Mouse (Mus musculus) liver, embryonic 16.5 days (tissue): ENCODE measurements around the gene Lcmt1. TPM values are rescaled to one million over a fixed set of nuclear protein-coding genes. Genes with fewer than 3 reads are reported as not detected.

Experiments used
- ATAC-seq: fragments of 200-750 bp; cut with Nextera tagmentation; 2 replicates; pipeline ENCODE4 v1.8.0; 2017; ENCODE audit warnings: low read depth, mild to moderate bottlenecking, moderate number of reproducible peaks, moderate library complexity
- H3K27ac ChIP-seq: fragments of 300-500 bp; sonication (generic); 2 replicates; pipeline ENCODE4 v1.5.1; 2014; ENCODE audit warnings: mild to moderate bottlenecking, low read length
- H3K27me3 ChIP-seq: fragments of 300-500 bp; sonication (generic); 2 replicates; pipeline ENCODE4 v1.6.1; 2014; ENCODE audit warnings: low read depth, low read length, mixed read lengths; ENCODE audit not compliant: control insufficient read depth, insufficient read depth
- H3K36me3 ChIP-seq: fragments of 300-500 bp; sonication (generic); 2 replicates; pipeline ENCODE4 v1.6.1; 2014; ENCODE audit warnings: mild to moderate bottlenecking; ENCODE audit not compliant: control insufficient read depth, insufficient read depth
- H3K4me1 ChIP-seq: fragments of 300-500 bp; sonication (generic); 2 replicates; pipeline ENCODE4 v1.6.1; 2014; ENCODE audit warnings: low read depth, low read length, mixed read lengths; ENCODE audit not compliant: control insufficient read depth
- H3K4me2 ChIP-seq: fragments of 300-500 bp; sonication (generic); 2 replicates; pipeline ENCODE4 v1.6.1; 2014; ENCODE audit warnings: low read depth, low read length, mixed read lengths
- H3K4me3 ChIP-seq: fragments of 300-500 bp; sonication (generic); 2 replicates; pipeline ENCODE4 v1.5.1; 2014; ENCODE audit warnings: low read depth, mild to moderate bottlenecking, low read length
- H3K9ac ChIP-seq: fragments of 300-500 bp; sonication (generic); 2 replicates; pipeline ENCODE4 v1.6.1; 2014; ENCODE audit warnings: low read depth, low read length
- H3K9me3 ChIP-seq: fragments of 300-500 bp; sonication (generic); replicated peaks from 2 replicates; pipeline ENCODE4 v1.6.1; 2016; ENCODE audit warnings: low read length; ENCODE audit not compliant: control insufficient read depth
- WGBS: fragments of 180-500 bp; shearing (Covaris S2); extraction: QIAGEN DNeasy Blood & Tissue Kit; methylation state at CpG from one replicate; pipeline ENCODE4 v1.1.7; 2014; ENCODE audit not compliant: insufficient replicate concordance; 5-methylcytosine and 5-hydroxymethylcytosine counted together
- polyA plus RNA-seq: library from polyadenylated mRNA; unstranded; fragments of >200 nt; fragmentation: Nextera tagmentation; extraction: Ambion mirVana; gene quantifications from 2 replicates; pipeline ENCODE4 v1.2.1, GENCODE M21; 2015

Lcmt1 gene
- polyA plus RNA-seq, 1 experiment from 2014 or later = 18.4 TPM

DNA sequence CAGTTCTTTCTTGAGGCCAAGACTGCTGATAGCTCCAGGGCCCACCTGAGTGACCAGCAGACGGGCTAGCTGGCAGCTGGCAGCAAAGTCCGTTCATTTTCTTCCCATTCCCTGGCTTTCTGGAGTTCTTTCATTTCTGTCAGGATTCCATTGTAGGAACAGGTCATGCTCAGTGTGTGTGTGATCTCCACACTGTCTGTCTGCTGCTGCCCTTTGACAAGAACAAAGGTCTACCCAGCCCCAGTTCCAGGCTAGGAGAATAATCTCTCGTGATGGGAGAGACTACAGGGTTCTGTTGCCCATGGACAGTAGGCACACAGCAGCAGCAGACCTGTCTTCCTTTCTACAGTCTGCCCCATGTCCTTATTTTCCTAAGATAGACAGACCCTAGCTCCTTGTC, 48.1 kb downstream of the Lcmt1 start:
- Histone ChIP-seq H3K27ac (peak overlapping the region; percentile 9; the same call in 1 of the 2 replicates), H3K36me3 (no peaks in the 10 kb centered on the region; the same call in 1 of the 2 replicates), H3K4me3 (no peak overlapping the region), H3K27me3 (no peaks in the 10 kb centered on the region), H3K9ac (no peak overlapping the region; the same call in 1 of the 2 replicates), H3K9me3 (no peaks in the 10 kb centered on the region), H3K4me2 (no peak overlapping the region), H3K4me1 (no peaks in the 10 kb centered on the region)
- 65% methylated on average over 3 of the region's 3 CpGs for WGBS
- ATAC-seq = no peak

DNA sequence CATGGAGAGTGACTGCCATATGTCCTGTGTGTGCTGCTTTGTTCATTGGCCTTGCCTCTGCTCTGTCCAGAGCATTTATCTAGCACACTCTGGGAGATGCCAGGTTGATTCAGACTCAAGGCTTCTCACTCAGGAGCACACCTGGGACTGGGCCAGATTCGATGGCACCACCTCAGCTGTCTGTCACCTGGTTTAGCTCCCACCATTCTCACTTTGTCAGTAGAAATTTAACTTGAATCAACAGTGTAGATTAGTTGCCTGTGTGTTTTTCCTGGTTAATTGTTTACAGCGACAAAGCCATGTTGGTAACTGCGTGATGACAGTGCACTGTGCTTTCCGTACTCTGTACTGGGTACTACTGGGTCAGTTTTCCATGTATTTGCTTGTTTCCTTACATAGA, 50.4 kb downstream of the Lcmt1 start:
- peak overlapping the region; percentile 73 for H3K27ac ChIP-seq
- WGBS = 75% methylated on average over 4 of the region's 4 CpGs
- no peaks in the 10 kb centered on the region; the same call in 1 of the 2 replicates for H3K4me1 ChIP-seq
- H3K9ac ChIP-seq = no peak overlapping the region
- H3K36me3 ChIP-seq = no peaks in the 10 kb centered on the region
- no peaks in the 10 kb centered on the region for H3K9me3 ChIP-seq
- H3K4me2 ChIP-seq = no peak overlapping the region
- no peak overlapping the region for H3K4me3 ChIP-seq
- H3K27me3 ChIP-seq = no peaks in the 10 kb centered on the region
- peak; percentile 78 for ATAC-seq

DNA sequence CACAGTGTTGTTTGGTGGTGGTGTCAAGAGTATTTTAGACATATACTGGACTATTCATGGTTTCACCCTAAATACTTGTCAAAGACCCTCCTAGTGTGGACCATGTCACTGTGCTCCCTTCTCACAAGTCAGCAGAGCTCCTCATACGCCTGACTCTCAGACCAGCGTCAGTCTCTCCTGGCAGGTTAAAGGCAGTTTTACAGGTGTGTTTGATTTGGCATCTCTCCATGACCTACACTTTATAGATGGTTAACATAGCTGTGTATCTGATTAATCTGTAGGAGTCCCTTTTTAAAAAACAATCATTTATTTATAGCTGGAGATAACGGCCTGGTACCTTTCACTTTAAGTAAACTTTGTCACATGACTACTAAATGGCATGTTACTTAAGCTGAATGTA, 52.4 kb downstream of the Lcmt1 start:
- no peak overlapping the region for H3K4me3 ChIP-seq
- H3K27ac ChIP-seq = no peak overlapping the region
- no peak for ATAC-seq
- H3K9ac ChIP-seq = no peak overlapping the region
- H3K9me3 ChIP-seq = no peaks in the 10 kb centered on the region
- 75% methylated on average over 3 of the region's 3 CpGs for WGBS
- H3K4me2 ChIP-seq = no peak overlapping the region
- no peaks in the 10 kb centered on the region for H3K27me3 ChIP-seq
- no peaks in the 10 kb centered on the region; the same call in 1 of the 2 replicates for H3K4me1 ChIP-seq
- H3K36me3 ChIP-seq = no peaks in the 10 kb centered on the region

DNA sequence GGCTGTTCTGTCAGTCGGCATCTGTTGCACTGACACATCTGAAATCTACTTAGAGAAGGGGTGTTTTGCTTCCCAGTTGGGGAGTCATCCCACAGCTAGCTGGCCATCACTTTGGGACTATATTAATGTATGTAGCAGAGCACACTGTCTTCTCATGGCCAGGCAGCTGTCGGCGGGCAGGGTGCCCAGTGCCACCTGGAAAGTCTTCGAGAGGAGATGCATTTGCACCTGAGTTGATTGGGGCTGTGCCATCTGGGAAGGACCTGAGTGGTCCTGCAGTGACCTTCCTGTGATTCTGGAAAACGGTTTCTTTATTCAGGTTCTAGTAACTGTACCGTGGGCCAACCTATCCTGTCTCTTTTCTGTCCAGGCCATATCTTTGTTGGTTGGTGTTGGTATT, 54.7 kb downstream of the Lcmt1 start:
- ATAC-seq = no peak
- Histone ChIP-seq H3K36me3 (no peaks in the 10 kb centered on the region), H3K27me3 (no peaks in the 10 kb centered on the region), H3K27ac (no peak overlapping the region), H3K9me3 (no peaks in the 10 kb centered on the region), H3K4me2 (no peak overlapping the region), H3K4me1 (no peaks in the 10 kb centered on the region; the same call in 1 of the 2 replicates), H3K9ac (no peak overlapping the region), H3K4me3 (no peak overlapping the region)
- 74% methylated on average over 6 of the region's 6 CpGs for WGBS

DNA sequence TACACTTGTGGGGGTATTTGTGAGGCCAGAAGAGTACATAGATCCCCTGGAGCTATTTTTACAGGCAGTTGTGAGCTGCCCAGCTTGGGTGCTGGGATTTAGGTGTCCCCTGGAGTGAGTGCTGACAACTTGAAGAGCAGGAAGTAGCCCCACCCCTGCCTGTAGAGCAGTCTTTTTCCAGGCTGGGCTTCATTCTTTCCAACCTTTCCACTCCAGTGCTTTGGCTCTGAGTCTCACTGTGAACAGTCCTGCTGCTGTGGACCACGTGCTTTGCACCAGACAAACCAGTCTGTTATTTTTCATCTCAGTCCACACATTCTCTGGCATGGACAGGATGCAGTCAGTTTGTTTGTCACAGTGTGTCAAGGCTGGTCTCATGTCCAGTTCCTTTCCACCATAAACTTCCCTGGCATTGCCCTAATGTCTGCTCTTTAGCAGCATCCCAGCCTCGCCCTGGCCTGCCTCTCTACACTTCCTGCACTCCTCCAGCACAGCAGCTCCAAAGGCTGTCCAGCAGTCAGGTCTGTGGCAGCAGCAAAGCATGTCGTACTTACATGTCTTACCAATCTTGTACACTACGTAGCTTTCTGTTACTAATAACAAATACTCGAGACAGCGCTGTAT, 55.7 kb downstream of the Lcmt1 start:
- Histone ChIP-seq H3K9me3 (no peaks in the 10 kb centered on the region), H3K27ac (no peak overlapping the region), H3K9ac (no peak overlapping the region), H3K27me3 (no peaks in the 10 kb centered on the region), H3K36me3 (no peaks in the 10 kb centered on the region), H3K4me2 (no peak overlapping the region), H3K4me1 (no peaks in the 10 kb centered on the region; the same call in 1 of the 2 replicates), H3K4me3 (no peak overlapping the region)
- 75% methylated on average over 6 of the region's 6 CpGs for WGBS
- no peak for ATAC-seq

DNA sequence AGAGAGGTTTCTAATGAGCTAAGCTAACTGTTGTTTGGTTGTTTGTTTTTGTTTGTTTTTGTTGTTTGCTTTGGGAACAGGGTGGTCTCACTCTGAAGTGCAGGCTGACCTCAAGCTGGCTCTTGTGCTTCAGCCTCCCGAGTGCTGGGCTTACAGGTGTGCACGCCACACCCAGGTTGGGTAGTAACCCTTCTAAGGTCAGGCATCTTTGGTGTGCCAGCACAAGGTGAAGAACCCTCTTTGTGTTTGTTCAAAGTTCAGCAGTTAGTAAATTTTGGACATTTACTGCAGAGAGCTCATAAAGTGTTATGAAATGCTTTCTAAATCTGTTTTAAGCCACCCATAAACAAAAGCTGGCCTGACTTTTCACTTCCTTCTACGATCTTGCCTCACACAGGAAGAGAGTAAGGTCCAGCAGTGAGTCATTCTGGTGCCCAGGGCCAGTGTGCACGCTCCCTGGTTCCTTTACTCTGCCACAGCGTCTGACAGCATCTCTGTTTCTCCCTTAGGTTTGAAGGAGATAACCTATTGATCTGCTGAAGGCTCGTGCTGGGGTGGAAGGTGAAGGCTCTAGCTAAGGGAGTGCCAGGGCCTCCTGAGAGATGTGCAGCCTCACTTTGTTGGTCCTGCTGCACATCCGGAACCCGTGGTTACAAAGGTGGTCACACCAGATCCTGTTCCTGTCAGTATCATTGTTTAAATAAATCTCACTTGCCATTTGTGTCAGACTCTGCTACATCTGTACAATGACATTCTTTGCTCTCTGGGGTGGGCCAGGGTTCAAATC, 60.2 kb downstream of the Lcmt1 start:
- no peak overlapping the region for H3K9ac ChIP-seq
- no peaks in the 10 kb centered on the region for H3K36me3 ChIP-seq
- no peak overlapping the region for H3K4me3 ChIP-seq
- peak overlapping the region; percentile 12; the same call in 1 of the 2 replicates for H3K27ac ChIP-seq
- ATAC-seq = peak; percentile 56; the same call in 1 of the 2 replicates
- no peaks in the 10 kb centered on the region for H3K27me3 ChIP-seq
- 48% methylated on average over 8 of the region's 8 CpGs for WGBS
- H3K9me3 ChIP-seq = no peaks in the 10 kb centered on the region
- no peak overlapping the region for H3K4me2 ChIP-seq
- no peaks in the 10 kb centered on the region; the same call in 1 of the 2 replicates for H3K4me1 ChIP-seq

DNA sequence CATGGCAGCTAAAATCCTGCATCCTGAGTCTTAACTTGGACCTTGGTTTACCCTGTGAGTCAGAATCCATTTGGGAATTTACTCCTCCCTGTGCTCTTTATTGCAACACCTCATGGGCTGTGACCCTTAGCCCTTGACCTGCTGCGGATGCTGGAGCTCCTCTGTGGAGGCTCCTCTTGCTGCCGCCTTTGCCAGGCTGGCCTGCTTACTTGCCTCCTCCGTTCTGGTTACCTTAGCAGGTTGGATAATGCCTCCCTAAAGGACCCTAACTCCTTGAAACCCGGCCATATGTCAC, 60.8 kb downstream of the Lcmt1 start:
- Histone ChIP-seq H3K4me3 (no peak overlapping the region), H3K4me1 (no peaks in the 10 kb centered on the region; the same call in 1 of the 2 replicates), H3K27me3 (no peaks in the 10 kb centered on the region), H3K9me3 (no peaks in the 10 kb centered on the region), H3K4me2 (no peak overlapping the region), H3K36me3 (no peaks in the 10 kb centered on the region), H3K27ac (no peak overlapping the region; the same call in 1 of the 2 replicates), H3K9ac (no peak overlapping the region)
- peak; percentile 67 for ATAC-seq
- 70% methylated on average over 4 of the region's 4 CpGs for WGBS

DNA sequence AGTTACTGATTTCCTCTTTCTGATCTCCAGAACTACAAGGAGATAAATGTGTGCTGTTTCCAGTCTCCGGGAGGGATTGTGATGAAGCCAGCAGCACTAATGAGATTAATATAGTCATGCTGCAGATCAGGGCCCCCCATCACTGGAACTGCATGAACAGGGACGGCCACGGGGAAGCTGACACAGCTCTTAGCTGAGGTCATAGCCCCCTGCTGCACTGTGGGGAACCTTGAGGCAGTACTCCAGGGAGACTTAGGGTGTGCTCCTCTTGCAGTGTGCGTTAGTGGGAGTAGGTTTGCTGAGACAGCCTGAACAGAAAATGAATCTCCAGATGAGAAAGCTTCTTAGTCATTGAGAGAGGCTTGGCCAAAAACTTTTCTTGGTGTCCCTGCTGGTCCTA, 61.6 kb downstream of the Lcmt1 start:
- Histone ChIP-seq H3K4me2 (no peak overlapping the region), H3K9me3 (no peaks in the 10 kb centered on the region), H3K9ac (no peak overlapping the region), H3K36me3 (no peaks in the 10 kb centered on the region), H3K4me1 (no peaks in the 10 kb centered on the region; the same call in 1 of the 2 replicates), H3K27ac (no peak overlapping the region), H3K27me3 (no peaks in the 10 kb centered on the region), H3K4me3 (no peak overlapping the region)
- 69% methylated on average over 4 of the region's 4 CpGs for WGBS
- ATAC-seq = no peak

DNA sequence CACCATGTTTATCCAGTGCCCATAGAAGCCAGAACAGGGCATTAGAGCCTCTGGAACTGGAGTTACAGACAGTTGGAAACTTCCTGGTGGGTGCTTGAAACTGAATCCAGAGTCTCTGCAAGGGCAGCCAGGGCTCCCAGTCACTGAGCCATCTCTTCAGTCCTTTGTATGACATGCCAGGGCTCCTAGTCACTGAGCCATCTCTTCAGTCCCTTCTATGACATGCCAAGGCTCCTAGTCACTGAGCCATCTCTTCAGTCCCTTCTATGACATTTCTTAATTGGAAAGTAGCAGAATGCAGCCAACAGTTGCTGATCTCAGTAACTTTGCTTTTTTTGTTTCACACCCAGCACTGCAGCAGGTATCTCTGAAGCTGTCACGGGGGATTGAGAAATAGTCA, 72.5 kb downstream of the Lcmt1 start:
- H3K27me3 ChIP-seq = no peaks in the 10 kb centered on the region
- no peak overlapping the region for H3K4me2 ChIP-seq
- H3K27ac ChIP-seq = no peak overlapping the region
- no peaks in the 10 kb centered on the region for H3K4me1 ChIP-seq
- ATAC-seq = no peak
- H3K9ac ChIP-seq = no peak overlapping the region
- WGBS = 57% methylated on average over 1 of the region's 1 CpGs
- H3K9me3 ChIP-seq = no peaks in the 10 kb centered on the region
- no peak overlapping the region for H3K4me3 ChIP-seq
- no peaks in the 10 kb centered on the region for H3K36me3 ChIP-seq
